Mouse (Mus musculus): ENCODE results near the gene Bicral.

Bicral gene

DNA sequence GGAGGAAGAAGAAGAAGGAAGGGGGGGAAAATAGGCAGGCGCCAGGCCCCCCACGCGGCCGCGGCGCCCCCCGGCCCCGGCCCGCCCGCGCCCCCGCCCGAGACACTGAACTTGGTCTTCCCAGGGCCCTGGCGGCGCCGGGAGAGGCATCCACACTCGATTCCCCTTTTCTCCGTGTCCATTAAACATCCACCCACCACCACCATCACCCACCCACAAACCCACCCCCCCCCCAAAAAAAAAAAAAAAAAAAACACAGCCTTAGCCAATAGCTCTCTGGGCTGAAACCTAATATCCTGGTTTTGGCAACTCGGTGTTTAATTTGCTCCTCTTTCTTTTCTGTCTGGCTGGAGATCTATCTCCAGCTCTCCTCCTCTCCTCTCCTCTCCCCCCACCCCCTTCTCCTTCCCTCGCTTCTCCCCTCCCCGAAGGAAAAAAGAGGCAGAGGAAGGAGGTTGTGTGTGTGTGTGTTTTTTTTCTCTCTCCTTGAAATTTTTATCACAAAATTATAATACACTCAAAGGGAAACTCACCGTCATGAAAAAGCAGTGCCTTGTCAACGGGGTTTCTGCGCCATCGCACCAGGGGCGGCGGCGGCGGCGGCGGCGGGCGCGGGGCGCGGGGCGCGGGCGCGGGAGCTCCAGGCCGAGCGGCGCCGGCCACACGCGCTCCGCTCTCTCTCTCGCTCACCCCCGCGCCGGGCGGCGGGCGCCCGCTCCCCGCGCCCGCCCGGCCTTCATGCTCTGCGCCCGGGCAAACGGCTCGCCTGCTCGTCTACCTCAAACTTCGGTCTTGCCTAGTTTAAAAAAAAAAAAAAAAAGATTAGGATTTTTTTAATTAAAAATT, at the start of gene Bicral:
Gene Bicral, minus strand, starts transcription at position 580 of the 846 bp plus-strand sequence.
- in situ Hi-C loops (cut with MboI), result no loop called here

DNA sequence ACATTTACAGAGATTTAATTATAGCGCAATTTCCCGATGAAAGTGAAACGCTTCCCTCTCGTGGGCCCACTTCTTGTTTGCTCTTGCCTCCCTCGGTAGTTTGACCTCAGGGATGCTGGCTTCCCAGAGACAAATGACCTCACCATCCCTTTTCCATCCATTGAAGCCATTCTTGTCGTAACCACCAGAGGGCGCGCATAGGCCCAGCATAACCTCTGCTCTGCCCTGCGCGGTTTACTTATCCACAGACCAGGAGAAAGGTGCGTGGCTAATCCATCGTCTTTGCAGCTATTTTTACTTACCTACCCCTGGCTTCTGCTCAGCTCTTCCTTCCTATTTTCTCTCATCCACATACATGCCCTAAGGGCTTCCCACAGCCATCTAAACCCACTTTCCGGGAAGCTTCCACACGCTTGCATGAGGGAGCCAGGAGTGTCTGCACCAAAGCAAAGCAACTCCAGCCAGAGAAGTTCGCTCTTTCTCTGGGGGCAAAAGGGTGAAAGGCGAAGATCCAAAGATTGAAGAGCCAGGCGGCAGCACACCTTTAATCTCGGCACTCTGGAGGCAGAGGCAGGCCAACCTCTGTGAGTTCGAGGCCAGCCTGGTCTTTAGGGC, 45.7 kb upstream of the Bicral start:
- in situ Hi-C loops (cut with MboI), result no loop called here

DNA sequence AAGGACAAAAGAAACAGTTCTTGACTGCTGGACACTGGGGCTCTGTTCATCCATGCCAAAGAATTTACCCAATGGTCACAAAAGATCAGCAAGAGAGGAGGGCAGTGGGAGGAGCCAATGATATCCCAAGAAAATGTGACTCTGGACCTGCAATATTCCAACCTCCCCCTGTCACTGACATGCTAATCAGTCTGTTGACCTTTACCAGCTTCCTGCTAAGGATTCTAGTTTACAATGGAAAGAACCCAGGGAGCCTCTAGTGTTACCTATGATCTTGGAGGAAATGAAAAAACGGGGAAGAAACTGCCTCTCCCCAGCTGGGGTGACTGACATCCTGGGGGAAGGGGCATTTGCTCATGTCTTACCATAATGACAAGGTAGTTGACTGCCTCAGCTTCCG, 42.7 kb upstream of the Bicral start:
- in situ Hi-C loops (cut with MboI), result no loop called here

DNA sequence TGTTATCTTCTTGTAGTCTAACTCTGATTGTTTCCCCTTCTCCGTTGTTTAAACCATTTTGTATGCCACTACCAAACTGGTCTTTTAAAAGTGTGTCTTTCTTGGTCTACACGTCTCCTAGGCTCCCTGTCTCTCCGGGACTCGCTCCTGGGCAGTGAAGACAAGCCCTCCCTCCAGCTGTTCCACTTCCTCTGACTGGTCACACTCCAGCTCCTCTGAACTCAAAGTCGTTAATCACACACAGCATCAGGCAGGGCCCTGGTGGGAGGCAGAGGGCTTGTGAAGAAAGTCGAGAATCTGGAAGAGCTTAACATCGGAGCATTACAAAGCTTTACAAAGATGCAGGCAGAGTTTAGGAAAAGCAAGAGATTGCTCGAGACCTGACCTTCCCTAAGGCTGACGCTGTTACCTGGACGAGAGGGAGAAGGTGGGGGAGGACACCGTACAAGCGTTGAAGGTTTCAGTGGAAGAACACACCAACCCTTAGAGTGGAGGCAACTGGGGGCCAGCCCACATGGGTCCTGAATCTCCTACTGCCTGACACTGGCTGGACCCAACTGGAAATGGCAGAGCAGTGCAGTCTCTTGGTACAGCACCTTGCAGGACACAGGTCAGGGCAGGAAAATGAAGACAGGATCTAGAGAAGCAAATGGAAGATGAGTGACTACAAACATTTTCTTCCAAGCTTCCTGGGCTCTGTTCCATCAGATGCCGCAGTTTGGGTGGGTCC, 39.1 kb upstream of the Bicral start:
- in situ Hi-C loops (cut with MboI), result no loop called here

DNA sequence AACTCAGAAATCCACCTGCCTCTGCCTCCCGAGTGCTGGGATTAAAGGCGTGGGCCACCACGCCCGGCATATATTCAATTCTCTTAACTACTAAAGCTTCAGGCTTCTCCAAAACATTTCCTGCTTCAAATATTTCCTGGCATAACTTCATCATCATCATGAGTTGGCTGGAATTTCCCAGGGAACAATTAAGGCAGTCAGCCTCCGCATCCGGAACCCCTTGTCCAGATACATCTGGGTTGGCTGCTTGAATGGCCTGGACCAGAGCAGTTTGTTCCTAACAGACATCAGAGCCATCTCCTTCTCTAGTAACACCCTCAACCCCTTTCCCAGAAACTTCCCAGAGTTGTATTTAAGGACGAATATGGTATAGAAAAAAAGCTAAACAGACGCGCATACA, 37.1 kb upstream of the Bicral start:
- in situ Hi-C loops (cut with MboI), result no loop called here

DNA sequence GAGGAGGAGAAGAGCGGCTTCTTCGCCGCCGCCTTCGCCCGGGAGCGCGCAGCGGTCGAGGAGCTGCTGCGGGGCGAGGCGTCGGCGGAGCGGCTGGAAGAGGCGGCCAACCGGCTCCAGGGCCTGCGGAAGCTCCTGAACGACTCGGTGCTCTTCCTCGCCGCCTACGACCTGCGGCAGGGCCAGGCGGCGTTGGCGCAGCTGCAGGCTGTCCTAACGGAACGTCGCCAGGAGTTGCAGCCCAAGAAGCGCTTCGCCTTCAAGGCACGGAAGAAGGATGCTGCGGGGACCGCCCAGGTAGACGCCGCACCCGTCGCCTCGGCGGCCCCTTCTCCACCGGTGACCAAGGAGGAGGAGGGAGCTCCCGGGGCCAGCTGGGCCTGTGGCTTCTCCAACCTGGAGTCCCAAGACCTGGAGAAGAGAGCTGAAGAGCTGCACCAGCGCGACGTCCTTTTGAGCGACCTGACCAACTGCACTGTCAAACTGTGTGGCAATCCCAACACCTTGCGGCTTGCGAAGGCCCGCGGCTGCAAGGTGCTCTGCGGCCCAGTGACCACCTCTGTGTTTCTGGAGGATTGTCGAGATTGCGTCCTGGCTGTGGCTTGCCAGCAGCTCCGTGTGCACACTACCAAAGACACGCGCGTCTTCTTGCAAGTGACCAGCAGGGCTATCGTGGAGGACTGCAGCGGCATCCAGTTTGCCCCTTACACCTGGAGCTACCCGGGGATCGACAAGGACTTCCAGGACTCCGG, 32.7 kb upstream of the Bicral start:
- in situ Hi-C loops (cut with MboI), result no loop called here

DNA sequence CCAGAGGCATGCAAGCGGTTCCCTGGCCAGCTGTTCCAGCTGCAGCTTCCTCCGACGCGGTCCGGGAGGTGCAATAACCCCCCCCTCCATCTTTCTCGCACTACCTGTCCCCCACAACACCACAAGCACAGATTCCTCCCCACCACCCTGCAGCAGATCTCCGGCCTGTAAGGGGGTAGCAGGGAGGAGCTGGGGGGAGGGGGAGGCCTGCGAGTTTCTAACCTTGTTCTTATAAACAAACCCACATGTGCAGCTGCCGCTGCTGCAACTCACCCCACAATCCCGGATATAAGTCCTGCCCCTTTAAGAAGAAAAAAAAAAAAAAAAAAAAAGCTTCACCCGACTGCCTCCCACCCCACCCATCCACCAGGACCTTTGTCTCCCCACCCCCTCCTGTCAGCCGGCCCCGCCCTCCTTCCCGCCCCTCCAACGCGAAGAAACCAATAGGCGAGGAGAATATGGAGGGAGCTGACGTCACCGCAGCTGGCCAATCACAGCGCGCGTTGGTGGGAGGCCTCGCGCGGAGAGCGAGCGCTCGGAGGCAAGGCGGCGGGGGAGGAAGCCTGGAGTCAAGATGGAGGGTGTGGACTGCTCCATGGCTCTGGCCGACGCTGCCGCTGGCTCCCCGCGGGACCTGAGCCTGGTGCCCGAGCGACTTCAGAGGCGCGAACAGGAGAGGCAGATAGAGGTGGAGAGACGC, 32.0 kb upstream of the Bicral start, which contains the start of gene Tbcc:
Gene Tbcc, plus strand, starts transcription at position 569 of the 700 bp plus-strand sequence.
- in situ Hi-C loops (cut with MboI), result no loop called here

DNA sequence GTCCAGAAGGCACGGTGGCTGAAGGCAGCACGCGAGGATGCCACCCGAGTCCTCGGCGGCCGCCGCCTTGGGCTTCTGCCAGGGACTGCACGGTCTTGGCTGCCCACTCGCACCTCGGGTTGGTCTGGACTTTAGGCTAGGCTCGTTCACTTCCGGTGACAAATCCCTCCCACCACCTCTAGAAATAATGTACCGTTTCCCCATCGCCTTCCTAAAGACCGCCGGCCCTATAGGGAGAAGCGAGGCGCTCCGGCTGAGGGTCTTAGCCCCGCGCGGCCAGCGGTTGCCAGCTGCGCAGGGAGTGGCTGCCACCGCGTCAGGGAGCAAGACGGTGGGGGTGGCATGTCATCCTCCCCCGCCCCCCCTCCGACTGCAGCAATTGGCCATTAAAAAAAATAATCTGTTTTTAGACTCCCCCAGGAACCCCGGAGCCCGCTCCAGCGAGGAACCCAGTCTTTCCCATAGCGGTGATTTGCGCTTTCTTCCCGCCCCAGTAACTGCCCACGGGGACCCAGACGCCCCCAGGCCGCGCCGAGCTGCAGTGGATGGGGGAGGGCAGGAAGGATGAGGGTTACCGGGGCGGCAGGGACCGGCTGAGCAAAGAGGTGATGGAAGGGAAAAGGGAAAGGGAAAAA, 31.3 kb upstream of the Bicral start:
- in situ Hi-C loops (cut with MboI), result no loop called here

DNA sequence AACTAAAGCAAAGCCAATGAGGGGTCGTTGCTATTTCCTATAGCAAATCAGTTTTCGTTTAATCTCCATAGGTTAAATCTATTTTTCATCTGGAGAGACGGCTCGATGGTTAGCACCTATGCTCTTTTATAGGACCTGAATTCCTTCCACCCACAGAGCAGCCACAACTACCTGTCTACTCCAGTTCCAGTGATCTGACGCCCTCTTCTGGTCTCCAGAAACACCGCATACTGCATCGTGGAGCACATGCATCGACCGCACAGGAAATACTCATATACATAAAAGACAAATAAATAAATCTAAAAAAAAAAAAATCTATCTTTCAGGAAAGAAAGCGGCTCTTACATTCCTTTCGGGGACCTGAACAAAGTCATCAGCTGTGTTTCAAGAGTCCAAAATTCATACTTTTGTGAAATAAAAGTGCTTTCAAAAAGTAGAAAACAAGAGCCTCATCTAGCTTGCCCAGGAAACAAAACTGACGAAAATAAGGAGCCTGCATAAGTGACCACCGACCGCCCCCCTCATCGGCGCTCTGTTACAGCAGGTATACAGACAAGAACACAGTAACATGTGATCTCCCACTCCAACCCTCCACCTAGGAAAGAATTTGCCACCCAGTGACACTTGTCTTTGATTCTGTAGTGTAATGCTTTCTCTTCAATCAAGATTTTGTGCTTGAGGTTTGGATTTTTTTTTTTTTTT, 30.4 kb upstream of the Bicral start:
- in situ Hi-C loops (cut with MboI), result no loop called here

DNA sequence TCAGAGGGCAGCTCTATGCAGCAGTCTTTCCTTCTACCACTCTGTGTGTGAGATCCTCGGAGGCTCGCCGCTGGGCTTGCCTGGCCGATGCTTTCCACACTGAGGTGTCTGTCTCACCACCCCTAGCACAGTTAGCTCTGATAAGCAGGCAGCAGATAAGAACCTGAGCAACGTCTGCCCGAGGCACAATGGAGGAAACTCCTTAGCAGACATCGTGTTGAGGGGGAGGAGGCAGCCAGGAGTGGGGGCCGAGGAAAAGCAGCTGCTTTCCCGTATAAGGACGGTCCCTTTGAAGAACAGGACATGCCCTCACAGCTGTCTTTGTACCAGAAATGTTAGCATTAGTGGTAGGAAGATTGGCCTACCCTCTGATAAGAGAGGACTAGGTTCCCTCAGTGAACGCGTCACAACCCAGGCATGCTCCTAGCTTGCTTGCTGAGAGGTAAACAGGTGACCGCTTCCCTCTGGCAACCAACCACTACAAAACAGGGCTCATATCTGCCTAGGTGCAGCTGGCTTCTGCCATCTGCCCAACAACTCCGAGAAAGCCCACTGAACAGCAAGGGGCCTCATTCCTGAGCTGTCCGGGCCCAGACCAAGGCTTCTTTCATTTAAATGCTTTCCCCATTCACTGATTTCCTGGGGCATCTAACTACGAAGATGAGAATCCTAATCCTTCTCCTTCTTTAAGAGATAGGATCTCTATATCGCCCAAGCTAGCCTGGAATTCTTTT, 27.8 kb upstream of the Bicral start:
- in situ Hi-C loops (cut with MboI), result no loop called here

DNA sequence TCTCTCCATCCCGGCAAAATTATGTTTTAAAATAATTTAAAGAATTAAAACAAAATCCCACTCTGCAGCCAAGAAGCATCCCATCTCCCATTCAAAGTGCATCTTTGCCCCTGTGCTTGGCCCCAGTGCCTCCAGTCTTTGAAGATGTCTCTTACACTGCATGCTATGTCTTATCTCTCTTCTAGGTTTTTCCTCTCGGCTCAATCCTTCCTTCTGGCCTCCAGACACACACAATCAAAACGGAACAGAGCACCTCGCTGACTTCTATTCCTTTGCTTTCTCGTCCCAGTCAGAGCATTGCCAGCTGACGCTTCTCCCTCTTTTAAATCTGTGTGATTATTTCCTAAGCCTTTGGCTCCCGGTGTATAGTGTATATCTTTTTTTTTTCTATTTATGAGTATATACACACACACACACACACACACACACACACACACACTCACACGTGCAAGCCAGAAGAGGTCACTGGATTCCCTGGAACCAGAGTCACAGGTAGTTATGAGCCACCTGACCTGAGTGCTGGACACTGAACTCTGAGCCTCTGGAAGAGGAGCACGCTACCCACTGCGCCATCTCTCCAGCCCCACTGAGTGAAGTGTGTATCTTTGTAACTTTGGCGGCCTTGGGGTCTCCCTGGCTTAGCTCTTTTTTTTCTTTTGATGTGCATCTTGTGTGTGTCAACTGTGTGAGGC, 27.1 kb upstream of the Bicral start:
- in situ Hi-C loops (cut with MboI), result no loop called here

DNA sequence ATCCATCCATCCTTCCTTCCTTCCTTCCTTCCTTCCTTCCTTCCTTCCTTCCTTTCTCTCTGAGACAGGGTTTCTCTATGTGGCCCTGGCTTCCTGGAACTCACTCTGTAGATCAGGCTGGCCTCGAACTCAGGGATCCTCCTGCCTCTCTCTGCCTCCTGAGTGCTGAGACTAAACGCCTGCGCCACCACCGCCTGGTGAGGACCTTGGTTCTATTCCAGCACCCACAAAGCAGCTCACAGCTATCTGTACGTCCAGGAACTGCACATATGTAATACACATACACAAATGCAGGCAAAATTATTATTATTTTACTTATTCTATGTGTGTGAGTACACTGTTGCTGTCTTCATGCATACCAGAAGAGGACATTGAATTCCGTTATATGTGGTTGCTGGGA, 26.5 kb upstream of the Bicral start:
- in situ Hi-C loops (cut with MboI), result no loop called here

DNA sequence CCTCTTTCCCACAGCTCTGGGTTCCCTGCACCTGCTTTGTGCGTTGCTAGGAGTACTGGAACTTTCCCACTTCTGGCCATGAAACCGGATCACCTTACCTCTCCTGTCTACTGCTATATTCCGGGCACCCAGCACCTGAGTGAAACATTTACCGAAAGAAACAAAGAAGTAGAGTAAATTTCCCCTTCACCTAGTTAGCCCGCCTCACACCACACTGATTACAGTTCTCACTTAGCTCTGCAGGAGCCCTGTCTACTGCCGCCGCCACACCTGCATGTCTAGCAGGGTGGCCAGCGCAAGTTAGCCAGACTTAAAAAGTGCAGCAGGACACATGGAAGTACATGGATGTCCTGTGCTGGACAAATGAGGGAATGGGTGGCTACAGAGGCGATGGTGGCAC, 24.8 kb upstream of the Bicral start:
- in situ Hi-C loops (cut with MboI), result no loop called here

DNA sequence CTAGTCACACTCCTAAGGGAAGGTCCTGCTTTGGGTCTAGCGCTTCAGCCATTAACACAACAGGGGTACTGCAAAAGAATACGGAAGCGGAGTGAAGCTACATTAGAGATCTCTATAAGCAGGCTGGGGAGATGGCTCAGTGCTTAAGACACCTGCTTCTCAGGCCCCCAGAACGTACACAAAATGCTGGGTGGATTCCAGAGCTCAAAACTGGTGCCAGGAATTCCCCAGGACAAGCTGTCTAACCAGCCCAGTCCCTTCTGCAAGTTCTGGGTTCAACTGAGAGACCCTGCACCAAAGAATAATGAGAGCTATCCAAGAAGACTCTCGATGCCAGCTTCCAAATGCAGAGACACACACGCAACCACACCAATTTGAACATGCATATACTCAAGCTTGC, 23.4 kb upstream of the Bicral start:
- in situ Hi-C loops (cut with MboI), result no loop called here

DNA sequence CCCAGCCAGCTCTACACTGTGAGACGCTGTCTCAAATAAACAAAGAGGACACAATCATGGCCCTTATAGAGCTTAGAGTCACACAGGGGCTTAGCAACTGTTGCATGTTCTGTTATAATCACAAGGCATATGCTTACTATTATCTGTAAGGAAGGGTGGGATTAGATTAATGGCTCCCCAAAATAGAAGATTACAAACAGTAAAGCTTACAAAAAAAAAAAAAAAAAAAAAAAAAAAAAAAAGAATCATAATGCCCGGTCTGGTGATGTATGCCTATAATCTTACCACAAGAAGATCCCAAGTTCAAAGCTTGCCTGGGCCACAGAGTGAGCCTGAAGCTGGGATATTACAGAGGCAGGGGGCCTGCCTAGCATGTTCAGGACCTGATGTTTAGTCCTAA, 22.0 kb upstream of the Bicral start:
- in situ Hi-C loops (cut with MboI), result no loop called here

DNA sequence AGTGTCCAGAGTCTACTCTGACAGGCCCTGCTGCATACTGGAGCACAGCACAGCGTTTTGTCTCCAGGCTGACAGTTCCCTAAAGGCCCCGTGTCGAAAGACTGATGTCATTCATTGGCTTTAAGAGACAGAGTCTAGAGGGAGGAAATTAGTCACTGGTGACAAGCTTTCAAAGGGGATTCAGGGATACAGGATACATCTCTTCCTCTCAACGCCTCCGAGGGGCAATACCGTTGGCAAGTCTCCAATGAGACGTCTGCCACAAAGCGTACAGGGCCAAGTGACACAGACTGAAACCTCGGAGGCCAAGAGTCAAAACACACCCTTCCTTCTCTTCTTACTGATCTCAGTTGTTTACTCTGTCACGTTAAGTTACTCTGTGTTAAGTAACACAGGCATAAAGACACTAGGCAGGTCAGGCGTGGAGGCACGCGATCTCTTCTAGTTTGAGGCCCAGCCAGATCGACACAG, 21.6 kb upstream of the Bicral start:
- in situ Hi-C loops (cut with MboI), result no loop called here

DNA sequence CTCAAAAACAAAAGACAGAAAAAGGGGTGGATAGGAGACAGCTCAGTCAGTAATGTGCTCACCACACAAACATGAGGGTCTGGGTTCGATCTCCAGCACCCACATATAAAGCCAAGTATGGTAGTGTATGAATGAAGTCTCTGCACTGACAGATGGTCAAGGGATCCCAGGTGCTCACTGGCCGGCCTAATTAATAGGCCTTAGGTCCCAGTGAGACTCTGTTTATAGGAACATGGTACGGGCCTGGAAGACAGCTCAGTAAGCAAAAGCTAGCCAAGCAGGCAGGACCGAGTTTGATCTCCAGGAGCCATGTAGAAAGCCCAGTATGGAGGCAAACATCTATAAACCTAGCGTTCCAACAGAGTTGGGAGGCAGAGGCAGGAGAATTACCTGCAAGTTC, 18.8 kb upstream of the Bicral start:
- in situ Hi-C loops (cut with MboI), result no loop called here

DNA sequence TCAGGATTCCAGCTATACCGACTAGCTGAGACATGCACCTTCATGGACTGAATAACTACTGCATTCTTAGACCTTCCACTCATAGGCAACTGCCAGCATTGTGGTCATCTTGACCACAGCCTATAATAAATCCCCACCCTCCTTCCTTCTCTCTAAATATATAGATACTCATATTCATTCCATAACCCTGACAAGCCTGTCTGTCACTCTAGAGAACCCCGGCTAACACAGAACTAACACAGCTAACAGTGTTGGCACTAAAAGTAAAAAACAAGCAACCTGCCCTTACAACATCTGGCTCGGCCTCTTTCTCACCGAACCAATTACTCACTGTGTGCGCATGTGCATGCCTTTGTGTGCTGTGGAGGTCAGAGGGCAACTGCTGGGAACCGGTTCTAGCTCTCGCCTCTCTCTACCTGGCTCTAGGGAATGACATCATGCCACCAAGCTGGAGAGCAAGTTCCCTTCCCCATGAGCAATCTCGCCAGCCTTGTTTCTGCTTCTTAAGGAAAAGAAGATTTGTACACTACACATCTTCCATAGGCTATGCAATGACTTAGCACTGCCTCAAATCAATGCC, 18.2 kb upstream of the Bicral start:
- in situ Hi-C loops (cut with MboI), result no loop called here

DNA sequence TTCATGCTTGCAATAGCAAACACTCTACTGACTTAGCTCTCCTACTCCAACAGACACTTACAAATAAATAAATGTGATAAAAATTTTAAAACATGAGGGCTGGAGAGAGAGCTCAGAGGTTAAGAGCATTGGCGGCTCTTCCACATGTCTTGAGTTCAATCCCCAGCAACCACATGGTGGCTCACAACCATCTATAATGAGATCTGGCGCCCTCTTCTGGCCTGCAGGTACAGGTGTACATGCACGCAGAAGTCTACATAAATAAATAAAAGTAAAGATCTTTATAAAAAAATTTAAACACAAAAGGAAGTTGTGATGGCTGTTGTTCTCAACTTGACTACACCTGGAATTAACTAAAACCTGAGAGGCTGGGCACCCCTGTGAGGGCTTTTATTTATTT, 17.3 kb upstream of the Bicral start:
- in situ Hi-C loops (cut with MboI), result no loop called here
